Mouse (Mus musculus): Measurements from ENCODE around the gene Tmbim1. TPM values are rescaled to one million over a fixed set of nuclear protein-coding genes. Genes with fewer than 3 reads are reported as not detected.

Tmbim1 gene
- total and polyA plus RNA-seq, 3 experiments, result 26.6 to 35.1 (median 32.4) TPM

DNA sequence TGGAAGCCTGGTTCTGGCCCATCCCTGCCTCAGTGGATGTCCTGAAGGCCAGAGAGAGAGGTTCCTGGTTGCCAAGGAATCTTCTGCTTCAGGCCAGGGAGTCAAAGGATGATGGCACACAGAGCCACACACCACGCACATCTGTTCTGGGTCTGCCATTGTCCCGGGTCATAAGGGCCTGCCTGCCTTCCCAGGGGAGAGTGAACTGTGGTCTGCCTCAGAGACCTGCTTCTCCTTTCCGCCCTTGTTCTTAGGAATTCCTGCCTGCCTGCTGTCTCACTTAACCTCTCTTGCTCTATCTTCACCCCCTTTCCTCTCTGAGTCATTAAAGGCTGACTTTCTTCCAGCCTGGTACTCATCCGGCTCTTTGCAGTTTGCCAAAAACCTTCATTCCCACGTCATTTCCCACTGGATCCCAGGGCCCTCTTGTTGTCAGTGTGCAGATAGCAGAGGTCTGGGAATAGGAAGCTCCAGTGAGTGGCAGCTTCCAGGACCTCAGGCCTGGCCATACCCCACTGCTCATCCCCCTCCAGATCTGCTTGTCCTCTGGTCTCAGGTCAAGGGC, 47.2 kb upstream of the Tmbim1 start:
- Histone ChIP-seq H3K4me2 (ENCODE audit: insufficient read depth, low read depth, poor library complexity, severe bottlenecking) (no peak overlapping the region), H3K4me1 (ENCODE audit: control insufficient read depth in 1 of 2, insufficient read depth in 2 of 2) (peaks cover 49 to 83% of the 10 kb centered on the region in 2 experiments), H3K4me3 (replicated peaks in 1 of 3; ENCODE audit: low read depth in 2 of 3, low read length in 2 of 3, poor library complexity in 1 of 3) (peak overlapping the region; percentile 10 to 59 (median 56)), H3K9me3 (replicated peaks; ENCODE audit: low read length) (no peaks in the 10 kb centered on the region), H3K36me3 (replicated peaks in 1 of 2; ENCODE audit: control insufficient read depth in 1 of 2, insufficient read depth in 1 of 2, low read length in 1 of 2) (peaks cover 69 to 78% of the 10 kb centered on the region in 2 experiments), H3K9ac (ENCODE audit: insufficient read depth, low read depth) (peak overlapping the region; percentile 45; the same call in 1 of the 2 replicates), H3K27ac (ENCODE audit: insufficient read depth, low read depth) (peak overlapping the region; percentile 96), H3K79me2 (replicated peaks; ENCODE audit: control insufficient read depth, extremely low read depth, insufficient read depth, poor library complexity, severe bottlenecking) (peaks cover 13% of the 10 kb centered on the region), H3K27me3 (replicated peaks) (no peaks in the 10 kb centered on the region)
- peak; percentile 56 for DNase-seq (ENCODE audit: extremely low read depth)
- TF ChIP-seq BHLHE40 (IDR thresholded peaks at IDR 0.05; ENCODE audit: low read depth, low read length) (peak; percentile 19; the same call in 1 of the 2 replicates), MAFK (IDR thresholded peaks at IDR 0.05; ENCODE audit: insufficient replicate concordance, low read length) (no peak), POLR2AphosphoS2 (IDR thresholded peaks at IDR 0.05; ENCODE audit: low read depth, low read length) (0 out of 2 replicates have a peak, but pooled peaks have one; percentile 50), UBTF (IDR thresholded peaks at IDR 0.05; ENCODE audit: low read depth, low read length) (no peak), EP300 (IDR thresholded peaks at IDR 0.05; ENCODE audit: low read length) (peak; percentile 57), ETS1 (conservative IDR thresholded peaks at IDR 0.05; ENCODE audit: low read depth, low read length) (0 out of 2 replicates have a peak, but pooled peaks have one; percentile 21)
- in situ Hi-C loops (cut with MboI; ENCODE audit: low pct_ligation_motif_present, low pct_unique_long_range_greater_than_20kb, low sequenced_read_pairs) (no loop called here), dilution Hi-C loops (cut with MboI; ENCODE audit: extremely low pct_ligation_motif_present, extremely low pct_unique_long_range_greater_than_20kb, low sequenced_read_pairs) (no loop called here)

DNA sequence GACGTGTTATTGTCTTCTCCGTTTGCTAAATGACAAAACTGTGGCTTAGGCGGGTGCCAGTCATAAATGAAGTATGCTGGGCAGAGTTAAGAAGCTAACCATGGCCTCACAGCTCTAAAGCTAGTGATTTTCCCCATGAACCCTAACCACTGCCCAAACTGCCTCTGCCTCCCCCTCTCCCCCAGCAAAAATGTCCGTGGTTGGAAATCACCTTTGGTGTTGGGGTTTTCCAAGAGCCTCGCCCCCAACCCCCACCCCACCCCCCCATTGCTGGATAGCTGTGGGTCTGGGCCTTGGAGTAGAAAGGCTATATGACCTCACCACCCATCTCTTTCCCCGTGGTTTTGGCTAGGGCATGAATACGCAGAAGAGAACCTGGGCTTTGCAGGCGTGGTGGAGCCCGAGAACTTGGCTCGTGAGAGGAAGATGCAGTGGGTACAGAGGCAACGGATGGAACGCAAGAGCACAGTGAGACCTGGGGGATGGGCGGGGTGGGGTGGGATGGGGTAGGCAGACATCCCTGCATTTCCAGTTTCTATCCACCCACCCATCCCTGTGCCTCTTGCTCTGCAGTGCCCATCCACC, 45.9 kb upstream of the Tmbim1 start:
- dilution Hi-C loops (cut with MboI; ENCODE audit: extremely low pct_ligation_motif_present, extremely low pct_unique_long_range_greater_than_20kb, low sequenced_read_pairs), result no loop called here
- in situ Hi-C loops (cut with MboI; ENCODE audit: low pct_ligation_motif_present, low pct_unique_long_range_greater_than_20kb, low sequenced_read_pairs), result no loop called here
- Histone ChIP-seq H3K4me2 (ENCODE audit: insufficient read depth, low read depth, poor library complexity, severe bottlenecking) (peak overlapping the region; percentile 39), H3K79me2 (replicated peaks; ENCODE audit: control insufficient read depth, extremely low read depth, insufficient read depth, poor library complexity, severe bottlenecking) (peaks cover 26% of the 10 kb centered on the region), H3K4me3 (replicated peaks in 1 of 3; ENCODE audit: low read depth in 2 of 3, low read length in 2 of 3, poor library complexity in 1 of 3) (peak overlapping the region; percentile 45 to 59 (median 56)), H3K4me1 (ENCODE audit: control insufficient read depth in 1 of 2, insufficient read depth in 2 of 2) (peaks cover 59 to 88% of the 10 kb centered on the region in 2 experiments), H3K27me3 (replicated peaks) (no peaks in the 10 kb centered on the region), H3K27ac (ENCODE audit: insufficient read depth, low read depth) (peak overlapping the region; percentile 100), H3K9ac (ENCODE audit: insufficient read depth, low read depth) (peak overlapping the region; percentile 46), H3K9me3 (replicated peaks; ENCODE audit: low read length) (no peaks in the 10 kb centered on the region), H3K36me3 (replicated peaks in 1 of 2; ENCODE audit: control insufficient read depth in 1 of 2, insufficient read depth in 1 of 2, low read length in 1 of 2) (peaks cover 79 to 85% of the 10 kb centered on the region in 2 experiments)
- DNase-seq (ENCODE audit: extremely low read depth), result peak; percentile 90
- 0 out of 2 replicates have a peak, but pooled peaks have one; percentile 35 for TF ChIP-seq RCOR1 (conservative IDR thresholded peaks at IDR 0.05; ENCODE audit: low read depth, low read length)
- peak; percentile 92 for TF ChIP-seq CHD2 (IDR thresholded peaks at IDR 0.05; ENCODE audit: low read length)
- peak; percentile 58; the same call in 1 of the 2 replicates for TF ChIP-seq MYC (IDR thresholded peaks at IDR 0.05; ENCODE audit: low read depth, low read length)
- TF ChIP-seq BHLHE40 (IDR thresholded peaks at IDR 0.05; ENCODE audit: low read depth, low read length), result peak; percentile 91
- TF ChIP-seq ZKSCAN1 (IDR thresholded peaks at IDR 0.05; ENCODE audit: borderline replicate concordance, low read depth, low read length), result no peak
- TF ChIP-seq NRF1 (IDR thresholded peaks at IDR 0.05; ENCODE audit: low read depth, low read length), result no peak
- peak; percentile 90 for TF ChIP-seq TCF12 (IDR thresholded peaks at IDR 0.05; ENCODE audit: low read depth, low read length)
- no peak for TF ChIP-seq USF1 (IDR thresholded peaks at IDR 0.05; ENCODE audit: low read depth, low read length)
- TF ChIP-seq USF2 (conservative IDR thresholded peaks at IDR 0.05; ENCODE audit: low read depth, low read length), result no peak
- peak; percentile 70; the same call in 1 of the 2 replicates for TF ChIP-seq MXI1 (IDR thresholded peaks at IDR 0.05; ENCODE audit: low read depth, low read length)
- TF ChIP-seq POLR2A (IDR thresholded peaks at IDR 0.05; ENCODE audit: low read depth, low read length), result peak; percentile 50
- TF ChIP-seq NELFE (IDR thresholded peaks at IDR 0.05; ENCODE audit: low read depth, low read length), result 0 out of 2 replicates have a peak, but pooled peaks have one; percentile 48
- no peak for TF ChIP-seq E2F4 (IDR thresholded peaks at IDR 0.05; ENCODE audit: insufficient replicate concordance, low read depth, low read length)
- TF ChIP-seq PAX5 (IDR thresholded peaks at IDR 0.05; ENCODE audit: low read length), result no peak
- TF ChIP-seq IRF4 (IDR thresholded peaks at IDR 0.05; ENCODE audit: low read depth, low read length), result peak; percentile 82
- peak; percentile 24; the same call in 1 of the 2 replicates for TF ChIP-seq HCFC1 (IDR thresholded peaks at IDR 0.05; ENCODE audit: low read depth, low read length)
- no peak for TF ChIP-seq RAD21 (IDR thresholded peaks at IDR 0.05; ENCODE audit: low read depth, low read length)
- TF ChIP-seq ELF1 (IDR thresholded peaks at IDR 0.05; ENCODE audit: low read depth, low read length), result peak; percentile 27; the same call in 1 of the 2 replicates
- no peak for TF ChIP-seq KAT2A (IDR thresholded peaks at IDR 0.05; ENCODE audit: insufficient replicate concordance, low read length)
- TF ChIP-seq MEF2A (IDR thresholded peaks at IDR 0.05; ENCODE audit: borderline replicate concordance, low read depth, low read length), result peak; percentile 83
- TF ChIP-seq CHD1 (IDR thresholded peaks at IDR 0.05; ENCODE audit: low read depth, low read length), result no peak
- 0 out of 2 replicates have a peak, but pooled peaks have one; percentile 20 for TF ChIP-seq JUND (conservative IDR thresholded peaks at IDR 0.05; ENCODE audit: low read depth, low read length)
- peak; percentile 84 for TF ChIP-seq SIN3A (IDR thresholded peaks at IDR 0.05; ENCODE audit: low read length)
- TF ChIP-seq CTCF (conservative IDR thresholded peaks at IDR 0.05 in 1 of 2, IDR thresholded peaks at IDR 0.05 in 1 of 2; ENCODE audit: low read depth in 2 of 2, low read length in 2 of 2), result no peak
- peak; percentile 76 for TF ChIP-seq ETS1 (conservative IDR thresholded peaks at IDR 0.05; ENCODE audit: low read depth, low read length)
- no peak for TF ChIP-seq GABPA (IDR thresholded peaks at IDR 0.05; ENCODE audit: insufficient replicate concordance, low read depth, low read length)
